Comparison of ENCODE assay signal across 23 mouse cellular contexts in genomic region chr4:76656734-76657133, GRCm38 (mm10).
"Had no signal": no experiment of that assay in that cellular context is flagged by ENCODE, and none has a peak within 500 bp of the region (broad histone marks: within the 10 kb centered on the region; RNA-seq: fewer than 3 reads in every experiment).

No protein-coding gene starts in this region.

- H3K36me3 ChIP-seq: heart, embryonic 10.5 days; heart, embryonic 12.5 days; hindbrain, embryonic 10.5 days; hindbrain, embryonic 12.5 days; intestine, embryonic 15.5 days; limb, embryonic 10.5 days; limb, embryonic 12.5 days had no signal

- H3K9me3 ChIP-seq: heart, embryonic 10.5 days; heart, embryonic 12.5 days; hindbrain, embryonic 10.5 days; hindbrain, embryonic 12.5 days; intestine, embryonic 15.5 days; limb, embryonic 10.5 days; limb, embryonic 12.5 days had no signal

- H3K27me3 ChIP-seq: heart, embryonic 12.5 days; hindbrain, embryonic 12.5 days; intestine, embryonic 15.5 days; limb, embryonic 12.5 days had no signal

- H3K4me3 ChIP-seq: heart, embryonic 10.5 days; heart, embryonic 12.5 days; hindbrain, embryonic 10.5 days; hindbrain, embryonic 12.5 days; intestine, embryonic 15.5 days; layer of hippocampus, adult 2 months; left cerebral cortex, adult 2 months; limb, embryonic 10.5 days; limb, embryonic 12.5 days had no signal

- H3K9ac ChIP-seq: forebrain, postnatal 0 days; heart, embryonic 12.5 days; hindbrain, embryonic 12.5 days; hindbrain, embryonic 14.5 days; intestine, embryonic 15.5 days; limb, embryonic 12.5 days had no signal

- DNase-seq: forebrain, postnatal 0 days; gastrocnemius, postnatal 14 days; gastrocnemius, postnatal 36 days; heart, adult 11 months; heart, postnatal 10 days; heart, postnatal 4 days; kidney, adult 18-20 months; kidney, adult 8-10 months; kidney, postnatal 14 days; kidney, postnatal 4 days had no signal

- H3K4me1 ChIP-seq: heart, embryonic 10.5 days; heart, embryonic 12.5 days; hindbrain, embryonic 10.5 days; hindbrain, embryonic 12.5 days; intestine, embryonic 15.5 days; limb, embryonic 10.5 days had no signal

- ATAC-seq: forebrain, postnatal 0 days; hindbrain, embryonic 16.5 days; inflammation-experienced regulatory T-cells, adult 6 months; intestine, embryonic 15.5 days; intestine, postnatal 0 days had no signal

- H3K4me2 ChIP-seq: heart, embryonic 12.5 days; hindbrain, embryonic 12.5 days; hindbrain, embryonic 14.5 days; intestine, embryonic 15.5 days; limb, embryonic 12.5 days had no signal

- H3K27ac ChIP-seq: heart, embryonic 10.5 days; hindbrain, embryonic 10.5 days; hindbrain, embryonic 12.5 days; hindbrain, embryonic 14.5 days; intestine, embryonic 15.5 days; layer of hippocampus, adult 2 months; left cerebral cortex, adult 2 months; limb, embryonic 10.5 days; limb, embryonic 12.5 days had no signal
